Mouse (Mus musculus) cerebellum, adult (tissue): ENCODE measurements around the gene Ccdc33.
A peak's percentile ranks its signal among the peaks of the same experiment; 100 is the strongest.

Source experiments
- ATAC-seq: cut with Nextera tagmentation; 2 replicates; pipeline ENCODE4 v1.9.2; 2017; ENCODE audit warnings: mild to moderate bottlenecking, moderate library complexity, mixed read lengths; ENCODE audit not compliant: insufficient number of reproducible peaks, low FRiP score, low TSS enrichment

Ccdc33 gene

DNA sequence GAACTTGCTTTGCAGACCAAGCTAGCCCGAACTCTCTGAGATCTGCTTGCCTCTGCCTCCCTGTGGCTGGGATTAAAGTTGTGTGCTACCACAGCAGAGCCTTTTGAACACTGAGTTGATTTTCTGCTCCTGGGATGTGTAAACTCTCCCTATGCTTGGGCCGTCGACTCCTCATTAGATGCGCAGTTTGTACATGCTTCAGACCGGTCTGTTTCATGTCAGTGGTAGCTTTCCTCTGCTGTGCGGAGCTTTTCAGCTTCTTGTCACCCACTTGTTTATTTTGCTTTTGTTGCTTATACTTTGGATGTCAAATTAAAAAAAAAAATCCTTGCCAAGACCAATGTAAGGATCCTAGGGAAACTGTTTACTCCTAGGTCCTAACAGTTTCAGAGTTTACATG is 22.6 kb downstream of the Ccdc33 start:
- ATAC-seq, result no peak

DNA sequence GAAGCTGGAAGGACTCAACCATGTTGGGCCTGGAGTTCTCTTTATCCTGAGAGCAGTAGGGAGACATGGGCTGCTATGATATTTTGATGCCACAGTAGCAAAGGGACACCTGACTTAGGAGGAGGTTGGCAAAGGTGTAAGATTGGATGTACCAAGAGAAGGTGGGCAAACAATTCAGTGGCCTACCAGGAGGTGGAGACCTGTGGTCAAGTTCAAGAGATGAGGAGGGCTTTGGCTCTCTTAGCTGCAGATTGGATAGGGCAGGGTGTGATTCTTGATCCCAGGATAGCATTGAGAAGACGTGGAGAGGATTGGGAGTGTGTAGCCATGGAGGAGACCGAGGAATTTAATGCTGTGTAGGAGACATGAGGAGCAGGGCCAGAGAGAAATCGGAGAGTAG is 24.8 kb downstream of the Ccdc33 start:
- no peak for ATAC-seq

DNA sequence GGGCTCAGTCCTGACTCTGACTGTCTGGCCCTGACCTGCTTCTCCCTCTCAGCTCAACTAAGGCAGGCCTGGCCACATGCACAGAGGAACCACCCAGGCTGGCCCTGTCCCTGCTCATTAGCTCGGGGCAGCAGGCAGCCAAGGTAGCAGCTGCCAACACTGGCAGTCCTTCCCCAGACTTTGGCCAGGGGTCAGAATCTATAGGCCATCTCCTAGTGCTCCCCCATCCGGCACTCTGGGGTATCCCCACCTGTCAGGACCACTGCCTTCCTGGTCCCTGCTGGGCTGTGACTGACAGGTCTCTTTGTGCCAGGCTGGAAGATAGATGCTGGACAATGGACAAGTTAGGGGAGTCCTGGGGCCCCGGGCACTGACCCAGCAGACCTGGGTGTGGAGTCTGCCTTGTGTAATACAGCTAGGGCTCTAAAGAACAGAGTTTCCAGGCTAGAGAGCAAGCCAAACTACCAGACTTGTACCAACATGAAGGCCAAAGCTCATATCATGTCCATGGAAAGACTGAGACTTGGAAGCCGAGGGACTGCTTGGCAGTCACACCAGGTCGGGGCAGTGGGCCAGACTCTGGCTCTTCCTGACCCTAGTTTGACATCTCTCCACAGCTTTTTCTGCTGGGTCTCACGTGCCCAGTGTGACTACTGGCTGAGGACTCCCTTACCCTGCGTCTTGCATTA is 25.9 kb downstream of the Ccdc33 start:
- ATAC-seq, result peak; percentile 83

DNA sequence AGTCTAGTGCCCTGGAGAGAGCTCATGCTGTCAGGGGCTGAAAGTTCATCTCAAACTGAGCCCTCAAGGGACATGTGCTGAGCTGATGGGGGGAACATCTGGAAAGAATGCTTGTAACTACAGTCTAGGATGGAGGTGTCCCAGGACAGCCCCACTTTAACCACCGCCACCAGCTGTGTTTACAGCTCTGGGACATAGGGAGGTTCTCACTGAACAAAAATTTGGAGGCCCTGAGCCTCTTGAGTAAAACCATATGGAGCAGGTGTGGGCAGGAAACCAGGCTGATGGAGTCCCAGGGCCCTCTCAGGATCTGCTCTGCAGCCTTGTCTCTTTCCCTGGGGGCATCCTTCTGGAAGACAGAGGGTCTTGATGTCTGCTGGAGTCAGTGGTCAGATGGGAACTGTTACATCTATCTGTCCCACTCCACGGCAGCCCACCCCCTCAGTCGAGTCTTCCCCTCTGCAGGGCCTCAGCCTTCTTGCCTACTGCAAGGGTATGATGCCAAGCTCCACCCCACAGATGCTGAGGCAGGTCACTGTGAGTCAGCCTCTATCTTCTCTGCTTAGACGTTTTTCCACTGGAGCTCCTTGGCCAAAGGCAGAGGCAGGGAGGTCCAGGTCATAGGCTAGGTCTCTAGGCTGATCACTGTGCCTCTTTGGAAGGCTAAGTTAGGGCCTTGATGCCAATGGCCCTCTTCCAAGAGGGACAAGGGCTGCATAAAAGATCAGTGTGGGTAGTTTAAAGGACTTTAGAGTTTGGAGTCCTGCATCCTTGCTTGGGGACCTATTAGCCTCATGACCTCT is 26.8 kb downstream of the Ccdc33 start:
- no peak for ATAC-seq

DNA sequence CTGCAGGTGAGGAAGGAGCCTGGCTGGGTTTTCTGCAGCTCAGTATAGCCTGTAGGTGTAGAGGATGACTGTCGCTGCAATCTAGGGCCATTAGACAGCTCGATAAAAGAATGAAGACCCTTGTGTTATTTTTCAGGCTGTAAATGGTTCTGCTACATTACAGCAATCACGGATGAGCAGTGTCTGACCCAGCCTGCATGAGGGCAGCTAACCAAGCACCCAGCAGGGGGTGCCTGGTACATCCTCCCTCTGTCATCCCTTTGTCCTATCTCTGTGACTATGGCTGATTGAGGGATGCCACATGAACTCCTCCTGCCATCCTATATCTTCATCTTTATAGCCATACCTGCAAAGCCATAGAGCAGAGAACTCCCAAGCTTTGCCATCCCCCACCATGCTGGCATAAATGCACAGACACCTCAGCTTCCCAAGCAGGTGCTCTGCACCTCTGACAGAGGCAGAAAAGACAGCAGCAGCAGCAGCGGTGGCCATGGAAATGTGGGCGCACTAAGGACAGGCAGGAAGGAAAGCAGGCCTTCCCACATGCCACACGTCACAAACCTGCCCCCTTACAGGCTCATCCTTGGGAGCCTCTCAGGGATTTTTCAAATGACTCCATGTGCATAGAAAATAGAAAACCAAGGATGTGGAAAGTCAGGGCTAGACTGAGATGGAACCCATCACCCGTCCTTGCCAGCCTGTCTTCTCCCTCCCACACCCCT is 31.2 kb downstream of the Ccdc33 start:
- ATAC-seq, result no peak

DNA sequence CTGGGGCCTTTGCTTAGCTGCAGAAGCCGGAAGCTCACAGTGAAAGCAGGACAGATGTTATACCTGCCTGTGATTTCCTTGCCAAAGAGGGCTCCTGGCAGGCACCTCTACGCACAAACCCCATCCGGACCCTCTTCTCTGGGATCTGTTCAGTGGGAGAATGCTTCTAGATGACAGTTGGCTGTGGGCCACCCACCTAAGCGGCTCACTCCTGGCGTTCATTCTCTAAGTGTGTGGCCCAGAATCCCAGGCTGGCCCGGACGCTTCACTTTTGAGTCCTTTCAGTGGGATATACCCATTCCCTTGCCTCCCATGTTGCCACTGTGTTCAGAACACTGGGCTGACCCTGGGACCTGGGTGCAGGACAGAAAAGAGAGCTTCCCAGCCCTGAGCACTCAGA is 31.8 kb downstream of the Ccdc33 start:
- ATAC-seq, result no peak

DNA sequence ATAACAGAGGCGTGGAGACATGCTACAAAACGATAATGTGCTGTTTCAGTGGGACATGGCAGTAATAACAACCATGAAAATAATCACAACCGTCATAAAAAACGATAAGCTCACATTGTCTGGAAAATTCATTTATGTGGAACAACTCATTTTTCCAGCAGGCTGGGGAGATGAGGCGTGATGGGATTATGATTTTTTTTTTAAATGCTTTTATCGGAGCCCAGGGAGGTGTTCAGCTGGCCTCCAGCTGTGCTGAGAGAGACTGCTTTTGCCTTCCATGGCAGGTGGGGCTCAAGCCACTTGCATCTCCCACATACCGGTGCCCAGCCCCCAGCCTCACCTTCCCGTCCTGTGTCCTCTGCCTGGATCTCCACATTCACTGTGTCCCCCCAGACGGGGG is 32.4 kb downstream of the Ccdc33 start:
- ATAC-seq, result no peak

DNA sequence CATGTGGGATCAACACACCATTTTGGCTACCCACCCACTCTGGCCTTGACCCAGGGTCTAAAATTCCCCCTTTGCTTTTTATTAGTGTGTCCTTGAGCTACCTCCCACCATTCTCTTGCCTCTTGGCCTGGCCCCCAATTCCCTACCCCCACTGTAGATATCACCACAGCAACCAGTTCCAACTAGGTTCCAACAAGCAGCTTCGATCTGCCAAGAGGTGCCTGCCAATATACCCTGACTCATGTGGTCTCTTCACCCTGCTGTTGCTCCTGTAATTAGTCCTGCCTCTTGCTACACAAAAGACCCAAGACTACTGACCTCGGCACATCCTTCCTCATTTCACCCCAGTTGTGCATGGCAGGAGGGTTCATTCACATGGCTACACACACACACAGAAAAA is 33.5 kb downstream of the Ccdc33 start:
- no peak for ATAC-seq

DNA sequence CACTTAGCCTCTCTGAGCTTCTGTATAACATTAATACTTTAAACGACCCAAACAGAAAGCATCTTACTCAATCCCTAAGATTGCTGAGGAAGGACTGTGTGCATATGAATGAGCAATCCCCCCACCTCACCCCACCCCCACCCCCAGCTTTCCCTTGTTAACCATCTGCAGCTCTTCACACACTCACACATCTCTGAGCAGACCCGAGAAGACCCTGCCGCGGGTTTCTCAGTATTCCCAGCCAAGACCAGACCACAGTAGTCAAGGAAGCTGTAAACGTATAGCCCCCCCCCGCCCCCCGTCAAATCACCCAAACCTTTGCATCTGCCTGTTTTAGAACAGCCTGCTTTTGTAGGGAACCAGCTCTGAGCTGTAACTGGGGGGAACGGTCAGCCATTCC is 34.0 kb downstream of the Ccdc33 start:
- ATAC-seq, result no peak

DNA sequence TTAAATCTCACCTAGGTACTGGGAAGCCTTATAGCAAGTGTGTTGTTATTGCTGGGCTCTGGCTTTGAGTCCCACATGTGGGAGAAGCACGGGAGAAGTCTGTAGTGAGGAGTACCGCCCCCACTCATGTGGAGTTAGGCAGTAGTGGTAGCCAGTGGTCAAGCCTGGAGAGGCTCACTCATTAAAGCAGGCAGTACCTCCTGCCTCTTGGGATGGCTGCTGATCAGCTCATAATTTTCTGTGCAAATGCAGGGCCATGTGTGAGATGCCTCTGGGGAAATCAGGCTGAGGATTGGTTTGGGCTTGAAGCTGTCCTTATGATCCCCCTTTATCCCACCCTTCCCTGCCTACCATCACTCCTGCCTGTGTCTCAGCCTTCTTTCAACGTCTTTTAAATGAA is 44.1 kb downstream of the Ccdc33 start:
- ATAC-seq, result no peak

DNA sequence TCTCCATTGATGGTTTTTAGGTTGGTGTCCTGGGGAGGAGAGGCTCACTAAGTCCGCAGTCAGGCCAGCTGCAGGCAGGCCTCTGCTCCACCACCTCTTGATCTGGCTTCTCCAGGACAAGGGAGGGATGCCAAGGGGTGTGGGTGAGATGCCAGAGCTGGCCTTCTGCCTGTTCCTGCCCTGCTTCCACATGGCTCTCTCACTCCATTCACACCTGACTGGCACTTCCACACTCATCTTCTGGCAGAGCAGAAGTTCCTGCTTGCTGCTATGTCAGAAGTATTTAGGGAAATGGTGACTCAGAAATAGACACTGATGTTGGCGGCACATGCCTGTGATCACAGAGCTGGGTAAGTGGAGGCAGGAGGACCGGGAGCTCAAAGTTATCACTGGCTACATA is 51.1 kb downstream of the Ccdc33 start:
- peak; percentile 56; the same call in 1 of the 2 replicates for ATAC-seq

DNA sequence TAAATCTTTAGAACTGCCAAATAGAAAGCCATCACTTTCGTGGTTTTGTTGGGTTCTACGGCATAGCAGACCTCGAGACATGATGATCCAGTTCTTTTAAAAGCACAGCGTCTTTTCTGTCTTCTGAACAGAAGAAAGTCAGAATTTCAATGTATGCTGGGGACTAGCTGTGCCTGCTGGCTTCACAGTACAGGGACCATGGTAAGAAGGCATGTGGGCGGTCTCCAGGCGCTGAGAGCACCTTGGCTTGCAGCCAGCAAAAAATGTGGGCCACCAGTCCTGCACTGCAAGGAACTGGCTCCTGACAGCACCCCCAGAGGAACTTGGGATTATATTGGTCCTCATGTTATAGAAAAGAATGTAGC is 51.9 kb downstream of the Ccdc33 start:
- ATAC-seq, result 0 out of 2 replicates have a peak, but pooled peaks have one; percentile 15

DNA sequence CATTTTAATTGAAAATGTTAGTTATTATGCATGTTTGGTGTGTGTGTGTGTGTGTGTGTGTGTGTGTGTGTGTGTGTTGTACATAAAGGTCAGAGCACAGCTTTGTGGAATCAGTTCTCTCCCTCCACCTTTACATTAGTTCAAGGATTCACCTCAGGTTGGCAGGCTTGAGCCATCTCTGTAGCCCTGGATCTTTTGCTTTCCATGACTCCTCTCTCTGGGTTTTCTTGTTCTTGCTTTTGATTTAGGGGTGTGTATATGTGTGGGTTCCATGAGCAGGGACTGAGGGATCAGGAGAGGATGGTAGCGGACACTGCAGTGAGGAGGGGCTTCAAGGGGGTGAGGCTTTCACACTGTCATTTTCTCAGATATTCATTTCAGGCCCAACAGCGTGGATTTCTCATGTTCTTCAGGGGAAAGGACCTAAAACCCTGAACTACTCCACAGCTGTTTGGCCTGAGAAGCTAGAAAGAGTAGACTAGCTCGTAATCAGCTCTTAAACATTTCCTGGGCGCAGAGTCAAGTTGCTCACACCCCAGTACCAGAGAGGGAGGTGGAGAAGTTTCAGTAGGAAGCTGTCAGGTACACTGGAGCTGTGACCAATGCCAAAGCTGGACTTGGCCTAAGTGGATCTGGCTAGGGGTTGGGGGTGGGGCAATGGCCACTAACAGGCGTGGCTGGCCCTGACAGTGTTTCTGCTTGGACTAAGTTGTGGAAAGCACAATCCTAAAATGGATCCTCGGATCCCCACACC is 52.5 kb downstream of the Ccdc33 start:
- ATAC-seq, result no peak

DNA sequence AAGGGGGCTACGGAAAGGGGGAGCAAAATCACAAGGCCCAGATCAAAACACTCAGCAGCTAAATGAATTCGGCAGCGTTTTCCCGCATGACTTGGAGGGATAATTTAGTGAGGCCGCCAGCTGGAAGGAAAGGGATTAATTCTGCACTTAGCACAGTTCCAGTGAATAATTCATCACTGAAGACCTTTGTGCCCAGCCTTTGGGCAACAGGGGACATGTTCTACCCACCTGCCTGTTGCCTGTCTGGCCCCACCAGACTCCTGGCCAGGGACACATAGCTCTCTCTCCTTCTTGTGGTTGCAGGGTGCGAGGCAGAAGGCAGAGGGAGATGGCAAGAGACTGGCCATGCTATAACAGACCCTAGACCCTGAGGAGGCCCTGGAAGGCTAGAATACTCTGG is 53.1 kb downstream of the Ccdc33 start:
- no peak for ATAC-seq

DNA sequence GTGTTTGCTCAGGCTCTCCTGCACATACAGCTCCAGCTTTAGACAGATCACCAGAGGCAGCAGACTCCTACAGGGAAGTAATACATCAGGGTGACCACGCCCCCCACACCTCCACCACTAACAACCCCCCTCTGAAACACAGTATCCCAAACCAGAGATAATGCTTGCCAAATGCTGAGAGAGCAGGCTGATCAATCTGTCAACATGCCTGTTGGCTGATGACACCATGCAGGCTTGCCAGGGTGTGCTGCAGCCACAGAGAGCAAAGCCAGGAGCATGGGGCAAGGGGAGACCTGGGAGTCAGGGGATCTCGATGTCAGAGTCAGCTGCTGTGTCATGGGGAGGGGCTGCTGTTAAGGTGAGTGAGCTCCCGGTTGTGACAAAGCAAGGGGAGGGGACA is 55.1 kb downstream of the Ccdc33 start, which contains the start of gene Stra6:
TSS of gene Stra6 (plus strand) at position 258 of the 400 bp plus-strand sequence.
- ATAC-seq, result no peak

DNA sequence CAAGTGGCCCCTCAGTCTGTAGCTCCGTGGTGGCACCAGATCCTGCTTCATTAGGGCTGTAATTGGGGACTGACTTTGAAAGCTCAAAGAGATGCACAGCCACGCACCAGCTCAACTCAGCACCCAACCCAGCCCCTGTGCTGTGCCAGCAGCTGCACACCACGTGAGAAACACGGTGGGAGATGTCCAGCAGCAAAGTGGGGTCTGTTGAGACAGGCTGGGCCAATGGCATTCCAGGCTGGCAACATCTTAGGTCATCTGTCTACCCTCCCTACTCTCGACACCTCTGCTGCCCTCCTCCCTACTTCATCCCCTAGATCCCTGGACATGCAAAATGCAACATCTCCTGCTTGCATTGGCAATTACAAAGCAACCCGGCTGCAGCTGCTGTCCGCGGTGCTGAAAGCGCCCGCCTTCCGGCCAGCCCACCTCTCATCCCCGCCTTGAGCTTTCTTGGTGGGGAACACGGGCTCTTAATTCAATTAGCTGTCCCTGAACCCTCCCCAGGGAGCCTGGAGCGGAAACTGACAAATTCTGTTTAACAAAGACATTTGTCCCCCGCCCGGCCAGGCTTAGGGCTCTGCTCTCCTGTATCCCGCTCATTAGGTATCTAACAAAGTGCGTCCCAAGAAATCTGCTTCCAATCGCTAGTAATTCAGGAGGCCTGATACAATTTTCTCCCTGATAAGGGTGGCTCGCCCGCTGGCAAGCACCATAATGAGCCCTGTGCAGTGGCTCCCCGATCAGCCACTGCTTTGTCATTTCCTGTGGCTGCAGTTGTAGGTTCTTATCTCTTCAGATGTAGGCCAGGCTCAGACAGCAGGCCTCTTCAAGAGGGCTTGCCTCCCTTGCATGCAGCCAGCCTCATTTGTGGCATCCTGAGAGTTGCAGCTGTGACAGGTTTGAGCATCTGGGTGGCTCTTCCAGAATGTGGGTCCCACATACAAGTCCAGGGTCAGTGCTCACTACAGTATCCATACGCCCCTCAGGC is 57.7 kb downstream of the Ccdc33 start:
- no peak for ATAC-seq

DNA sequence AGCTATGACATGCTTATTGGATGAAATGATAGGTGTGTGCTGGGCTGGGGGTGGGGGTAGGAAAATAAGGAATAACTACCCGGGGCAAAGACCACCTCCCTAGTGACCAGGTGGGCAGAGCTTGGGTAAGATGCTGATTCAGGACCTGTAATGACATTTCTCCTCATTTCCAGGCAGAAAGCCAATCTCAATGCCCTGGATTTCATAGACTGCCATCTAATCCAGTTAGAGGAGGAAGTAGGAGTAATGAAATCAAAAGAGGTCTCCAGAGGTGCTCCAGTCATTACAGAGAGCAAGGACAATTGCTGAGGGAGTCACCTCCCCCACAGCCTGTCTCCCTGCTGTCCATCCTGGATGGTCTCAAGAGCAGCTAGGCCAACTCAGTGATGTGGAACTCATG is 58.7 kb downstream of the Ccdc33 start:
- ATAC-seq, result no peak

DNA sequence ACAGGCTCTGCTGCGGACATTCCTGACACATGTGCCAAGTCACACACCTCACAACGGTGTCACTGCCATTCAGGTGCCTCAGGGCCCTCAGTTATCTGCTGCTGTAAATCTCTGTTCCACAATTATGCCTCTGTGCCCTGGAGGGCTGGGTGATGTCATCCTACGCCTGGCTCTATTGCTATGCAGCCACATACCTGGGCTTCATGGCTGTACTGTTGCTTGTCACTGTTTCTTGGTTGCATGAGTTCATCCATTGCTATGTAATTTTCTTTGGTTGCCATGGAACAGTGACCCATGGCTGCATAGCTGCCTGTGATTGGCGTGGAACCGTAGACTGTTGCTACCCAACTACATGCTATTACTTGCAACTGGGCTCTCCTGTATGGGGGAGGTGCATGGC is 63.0 kb downstream of the Ccdc33 start:
- ATAC-seq, result no peak

DNA sequence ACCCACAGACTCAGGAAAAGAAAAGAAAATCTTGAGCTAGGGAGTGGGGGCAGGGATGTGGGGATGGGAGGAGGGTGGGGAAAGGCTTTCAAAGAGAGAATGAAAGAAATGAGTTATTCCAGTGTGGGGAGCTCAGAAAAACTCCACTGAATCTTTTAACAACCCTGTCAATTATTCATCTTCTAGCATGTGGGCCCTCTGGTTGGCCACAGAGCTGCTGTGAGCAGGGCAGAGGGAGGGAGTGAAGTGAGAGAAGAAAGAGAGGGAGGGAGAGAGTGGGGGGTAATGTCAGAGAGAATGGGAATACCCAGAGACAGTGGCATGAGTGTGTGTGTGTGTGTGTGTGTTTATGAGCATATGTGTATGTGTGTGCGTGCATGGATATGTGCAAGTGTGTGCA is 64.6 kb downstream of the Ccdc33 start:
- no peak for ATAC-seq
